Mouse (Mus musculus) cerebellum, adult 9-10 months (tissue): ENCODE measurements around the gene Irf8.
"Not testable (repeated sequence)": the region's sequence is repeated elsewhere in the genome, so short reads cannot be mapped to it uniquely, and the experiment has no call there.

Source experiments
- DNase-seq: peaks from one replicate; pipeline ENCODE4 v3.0.0; 2022

The Irf8 gene

DNA sequence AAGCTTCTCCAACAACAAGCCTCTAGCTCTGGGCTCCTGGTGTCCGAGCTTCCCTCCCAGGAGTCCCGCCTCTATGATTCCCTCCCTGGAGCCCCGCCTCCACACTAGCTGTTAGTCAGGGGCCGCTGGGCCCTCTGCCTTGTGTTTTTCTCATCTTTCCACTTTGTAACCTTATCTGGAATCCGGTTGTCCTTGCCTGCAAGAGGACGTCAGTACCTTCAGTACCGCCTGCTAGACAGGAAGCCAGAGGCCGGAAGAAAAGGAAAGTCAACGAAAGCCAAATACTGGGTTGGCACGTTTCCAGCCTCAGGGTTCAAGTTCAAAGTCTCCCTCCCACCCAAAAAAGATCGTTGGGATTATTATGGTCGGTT lies 15.9 kb downstream of the Irf8 start:
- DNase-seq: no peak

DNA sequence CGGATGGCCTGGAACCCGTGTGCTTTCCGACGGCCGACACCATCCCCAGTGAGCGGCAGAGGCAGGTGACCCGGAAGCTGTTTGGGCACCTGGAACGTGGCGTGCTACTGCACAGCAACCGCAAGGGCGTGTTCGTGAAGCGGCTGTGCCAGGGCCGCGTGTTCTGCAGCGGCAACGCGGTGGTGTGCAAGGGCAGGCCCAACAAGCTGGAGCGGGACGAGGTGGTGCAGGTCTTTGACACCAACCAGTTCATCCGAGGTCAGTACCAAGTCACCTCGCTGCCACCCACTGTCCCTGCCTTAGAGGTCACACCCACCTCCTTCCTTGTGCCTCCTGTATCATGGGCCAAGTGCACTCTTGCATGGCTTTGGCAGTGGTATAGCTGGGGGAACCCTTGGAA lies 17.3 kb downstream of the Irf8 start:
- DNase-seq: no peak

DNA sequence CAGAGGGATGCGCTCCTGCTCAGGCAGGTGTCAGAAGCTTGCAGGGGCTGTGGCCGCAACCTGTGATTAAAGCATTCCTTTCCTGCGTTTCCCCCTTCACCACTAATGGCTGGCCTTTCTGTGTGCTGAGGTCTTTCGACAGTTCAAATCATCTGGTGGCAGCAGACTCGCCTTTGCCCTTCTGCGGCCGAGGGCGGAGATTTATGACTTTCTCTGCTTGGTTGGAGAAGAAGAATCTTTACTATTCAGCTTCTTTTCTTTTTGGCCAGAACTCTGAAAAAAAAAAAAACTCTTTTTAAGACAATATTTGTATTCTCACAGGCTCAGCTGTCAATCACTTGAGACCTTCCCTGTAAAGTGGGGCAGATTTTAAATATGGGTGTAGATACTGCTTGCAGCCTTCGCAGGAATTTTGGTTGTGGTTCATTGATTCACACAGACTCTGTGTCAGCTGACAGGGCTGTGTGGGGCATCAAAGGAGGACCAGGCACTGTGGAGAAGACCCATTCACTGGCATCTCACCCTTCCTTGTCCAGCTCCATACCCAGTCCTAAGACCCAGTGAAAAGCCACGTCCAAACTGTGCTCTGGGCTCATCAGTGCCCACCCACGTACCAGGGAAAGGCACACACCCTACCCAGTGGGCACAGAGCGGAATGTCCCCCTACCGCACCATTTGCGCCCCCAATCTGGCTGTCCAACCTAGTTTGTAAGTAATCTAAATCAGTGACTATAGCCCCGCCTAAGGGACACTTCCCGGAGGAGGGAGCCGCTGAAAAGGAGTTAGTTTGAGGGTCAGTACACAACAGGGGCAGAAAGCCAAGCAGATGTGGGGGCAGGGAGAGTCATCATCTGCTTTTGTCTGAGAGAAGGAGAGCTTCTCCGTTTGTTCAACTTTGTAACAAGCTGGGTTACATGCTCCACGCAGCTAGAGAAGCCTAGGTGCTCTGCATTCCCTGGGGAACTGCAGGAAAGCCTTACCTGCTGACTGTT lies 19.4 kb downstream of the Irf8 start:
- no peak for DNase-seq

DNA sequence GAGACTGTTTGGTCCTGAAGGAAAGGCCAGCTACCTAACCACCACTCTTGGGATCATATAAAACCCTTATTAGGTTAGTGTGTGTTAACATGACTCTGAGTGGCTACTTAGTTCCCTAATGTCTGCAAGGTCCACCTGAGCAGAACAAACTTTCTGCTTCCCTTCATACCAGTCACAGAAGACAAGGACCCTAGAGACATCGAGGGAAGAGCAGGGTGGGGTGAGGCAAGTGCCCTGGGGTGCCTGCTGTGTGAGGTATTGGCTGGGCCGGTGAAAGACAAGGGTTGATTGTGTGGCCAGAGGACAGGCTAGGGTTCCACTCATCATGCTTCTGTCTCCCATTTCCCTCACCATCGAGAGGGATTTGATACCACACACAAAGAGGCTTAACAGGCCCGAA lies 21.8 kb downstream of the Irf8 start:
- DNase-seq: no peak

DNA sequence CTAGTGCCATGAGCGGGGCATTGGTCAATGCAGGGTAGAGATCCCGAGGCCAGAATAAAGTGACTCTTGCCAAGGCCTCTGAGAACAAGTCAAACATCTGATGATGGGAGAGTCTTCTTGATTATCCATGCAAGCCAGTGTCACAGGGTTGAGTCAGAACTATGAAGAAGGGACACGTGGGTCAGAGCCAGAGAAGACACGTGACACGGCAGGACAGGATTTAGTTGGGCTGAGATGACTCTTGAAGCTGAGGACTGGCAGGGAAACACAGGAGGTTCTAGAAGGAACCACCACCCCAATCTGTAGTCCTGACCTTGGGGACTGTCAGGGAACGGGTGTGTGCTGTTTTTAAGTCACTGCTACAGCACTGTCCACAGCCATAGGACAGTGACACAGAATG lies 23.7 kb downstream of the Irf8 start:
- DNase-seq: no peak

DNA sequence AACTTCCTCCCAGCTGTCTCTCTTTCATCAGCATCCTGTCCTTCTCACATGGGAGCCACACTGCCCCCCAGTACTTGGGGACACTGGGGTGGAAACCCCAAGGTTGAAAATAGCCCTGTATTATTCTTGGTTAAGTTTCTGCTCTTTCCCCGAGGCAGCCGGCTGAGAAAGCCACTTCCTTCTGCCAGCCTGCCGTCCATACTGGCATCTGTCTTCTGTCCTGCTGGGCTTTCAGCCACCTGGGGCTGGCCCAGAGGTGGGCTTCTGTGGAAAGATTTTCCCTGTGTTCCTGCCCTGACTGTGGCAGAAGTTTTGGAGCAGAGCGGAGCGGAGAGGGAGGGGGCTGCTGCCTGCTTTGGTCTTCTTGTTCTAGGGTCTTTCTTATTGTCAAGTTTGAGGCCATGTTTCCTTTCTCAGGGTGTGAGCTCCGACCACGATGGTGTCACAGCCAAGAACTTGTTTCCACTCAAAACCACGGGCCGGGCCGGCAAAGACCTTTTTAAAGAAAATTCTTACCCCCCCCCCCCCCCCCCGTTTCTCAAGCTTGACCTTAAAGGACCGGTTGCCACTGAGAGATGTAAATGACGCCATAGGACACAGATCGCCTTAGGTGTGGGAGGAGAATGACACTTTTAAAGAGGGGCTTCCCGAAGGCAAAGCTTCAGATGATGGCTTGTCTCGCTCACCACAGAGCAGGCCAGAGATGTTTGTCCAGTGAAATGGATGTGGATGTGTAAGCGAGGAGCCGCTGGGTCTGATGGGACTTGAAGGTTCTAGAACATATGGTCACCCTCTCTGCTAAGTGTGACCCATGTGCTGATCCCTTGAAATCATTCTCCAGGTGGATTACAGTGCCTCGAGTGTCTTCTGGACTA lies 24.4 kb downstream of the Irf8 start:
- no peak for DNase-seq

DNA sequence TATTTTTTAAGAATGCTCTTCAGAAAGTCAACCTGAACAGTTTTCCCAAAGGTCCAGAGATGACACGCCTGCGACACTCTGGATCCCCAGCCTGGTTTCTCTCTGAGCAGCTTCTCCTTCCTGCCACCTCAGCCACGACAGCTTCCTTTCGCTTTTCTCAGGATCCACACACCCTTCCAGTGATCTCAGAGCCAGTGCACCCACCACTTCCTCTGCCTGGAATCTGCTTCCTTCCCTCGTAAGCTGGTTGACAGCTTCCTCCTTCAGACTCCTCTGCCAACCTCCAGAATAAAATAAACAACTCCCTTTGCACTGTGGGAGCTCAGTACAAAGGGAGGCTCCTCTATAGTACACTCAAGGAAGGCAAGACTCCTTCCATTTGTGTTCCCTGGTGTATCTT lies 27.1 kb downstream of the Irf8 start:
- no peak for DNase-seq

DNA sequence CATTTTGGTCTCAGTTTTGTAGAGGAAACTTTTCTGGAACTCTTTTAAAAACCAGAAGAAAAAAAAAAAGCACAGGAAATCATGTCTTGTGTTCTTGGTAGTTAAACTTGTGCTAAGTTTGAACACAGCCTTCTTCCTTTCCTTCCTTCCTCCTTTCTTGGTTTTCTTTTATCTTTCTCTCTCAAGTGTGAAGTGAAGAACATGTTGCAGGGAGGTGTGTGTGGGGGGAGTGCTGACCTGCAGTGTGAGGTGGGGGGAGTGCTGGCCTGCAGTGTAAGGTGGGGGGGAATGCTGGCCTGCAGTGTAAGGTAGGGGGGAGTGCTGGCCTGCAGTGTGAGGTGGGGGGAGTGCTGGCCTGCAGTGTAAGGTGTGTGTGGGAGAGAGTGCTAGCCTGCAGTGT lies 28.5 kb downstream of the Irf8 start:
- no peak for DNase-seq

DNA sequence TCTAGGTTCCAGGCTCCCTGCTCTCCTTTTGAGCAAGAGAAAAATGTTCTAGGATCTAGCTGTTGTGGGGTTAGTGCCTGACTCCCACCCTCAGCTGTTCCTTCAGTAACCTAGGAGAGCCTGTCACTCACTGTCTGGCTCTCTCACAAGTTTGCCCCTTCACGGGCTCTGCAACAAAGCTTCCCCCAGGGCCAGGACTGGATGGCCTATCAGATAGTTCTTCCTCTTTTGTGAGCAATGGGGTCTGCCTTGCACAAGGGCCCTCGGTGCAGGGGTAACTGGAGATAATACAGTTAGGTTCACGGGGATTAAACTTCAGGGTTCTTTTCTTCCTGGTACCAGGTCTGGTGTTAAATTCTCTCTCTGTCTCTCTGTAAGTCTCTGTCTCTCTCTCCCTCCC lies 30.5 kb downstream of the Irf8 start:
- DNase-seq: no peak

DNA sequence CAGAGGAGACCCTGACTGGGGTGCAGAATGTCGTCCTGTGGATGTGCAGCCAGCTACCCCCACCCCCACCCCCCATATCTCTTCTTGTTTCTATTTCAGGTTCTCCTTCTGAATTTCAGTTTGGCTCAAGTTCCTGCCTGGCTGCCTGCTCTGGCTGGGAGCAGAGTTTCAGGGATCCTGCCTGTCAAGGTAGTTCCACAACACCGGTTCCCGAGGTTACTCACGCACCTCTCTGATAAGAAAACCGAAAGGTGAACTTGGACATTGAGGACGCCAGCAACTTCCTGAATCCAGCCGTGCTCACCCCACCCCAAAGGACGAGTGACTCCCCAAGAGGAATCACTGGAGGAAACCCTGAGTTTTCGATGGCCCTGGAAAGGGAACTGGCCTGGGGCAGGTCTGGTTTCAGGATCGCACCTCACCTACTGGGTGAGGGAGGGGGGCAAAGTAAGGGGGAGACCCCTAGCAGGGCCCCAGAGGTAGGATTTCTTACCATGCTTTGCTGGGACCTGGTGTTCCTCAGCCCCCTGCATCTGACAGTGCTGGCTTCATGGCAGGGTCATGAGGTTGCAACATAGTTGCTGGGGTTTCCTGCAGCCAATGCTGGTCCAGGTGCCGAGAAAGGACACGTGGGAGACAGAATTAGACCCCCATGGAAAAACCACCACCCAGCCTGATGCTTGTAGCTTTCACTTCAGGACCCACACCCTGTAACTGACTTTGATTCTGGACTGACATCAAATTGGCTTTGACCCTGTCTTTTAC lies 32.5 kb downstream of the Irf8 start:
- DNase-seq: no peak

DNA sequence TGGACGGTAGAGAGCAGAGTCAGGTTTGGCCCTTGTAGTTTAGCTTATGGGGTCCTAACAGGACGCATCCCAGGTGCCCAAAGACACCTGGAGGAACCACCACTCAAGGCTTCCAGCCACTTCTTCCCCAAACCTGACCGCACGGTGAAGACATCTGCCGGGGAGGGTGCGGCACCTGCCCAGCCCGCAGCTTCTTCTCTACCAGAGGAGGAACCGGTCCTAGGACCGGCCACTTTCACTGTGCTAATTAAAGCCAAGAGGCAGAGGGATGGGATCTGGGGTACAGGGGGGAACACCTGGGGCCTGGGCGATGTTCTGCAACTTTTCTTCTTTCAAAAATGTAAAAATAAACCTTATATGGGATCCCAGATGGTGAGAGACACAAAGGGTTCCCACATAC lies 41.0 kb downstream of the Irf8 start:
- DNase-seq: no peak

DNA sequence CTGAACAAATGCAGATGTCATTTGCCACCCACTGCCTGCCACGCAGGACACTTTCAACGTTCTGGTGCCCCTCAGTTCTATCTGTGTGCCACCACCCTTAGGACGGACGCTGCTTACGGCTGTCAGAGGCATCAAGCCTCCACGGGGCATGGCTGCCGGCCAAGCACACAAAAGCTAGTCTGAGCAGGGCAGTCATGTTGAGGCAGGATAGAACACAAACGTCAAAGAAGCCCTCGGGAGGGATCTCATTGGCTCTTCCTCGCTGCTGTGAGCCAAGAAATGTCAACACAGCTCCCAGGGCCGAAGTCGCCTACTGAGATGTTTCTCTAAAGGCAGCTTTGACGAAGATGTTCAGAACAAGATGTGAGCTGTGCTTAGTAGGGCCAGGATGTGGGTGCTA lies 41.6 kb downstream of the Irf8 start:
- DNase-seq: no peak

DNA sequence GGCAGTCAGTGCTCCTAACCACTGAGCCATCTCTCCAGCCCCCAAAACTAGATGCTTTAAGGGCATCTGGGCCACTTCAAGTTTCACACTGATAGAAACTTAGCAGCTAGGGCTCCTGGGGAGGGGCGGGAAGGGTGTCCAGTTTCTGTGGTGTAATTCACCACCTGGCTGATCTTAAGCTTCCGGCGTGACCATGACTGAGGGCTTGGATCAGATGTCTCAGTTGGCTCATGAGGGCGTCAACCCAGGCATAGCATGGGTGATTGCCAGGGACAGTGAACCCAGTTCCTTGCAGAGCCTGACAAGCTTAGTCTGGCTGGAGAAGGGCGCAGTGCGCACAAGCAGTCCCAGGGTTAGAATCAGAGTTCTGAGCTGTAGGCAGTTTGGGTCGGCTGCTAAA lies 42.9 kb downstream of the Irf8 start:
- DNase-seq: no peak

DNA sequence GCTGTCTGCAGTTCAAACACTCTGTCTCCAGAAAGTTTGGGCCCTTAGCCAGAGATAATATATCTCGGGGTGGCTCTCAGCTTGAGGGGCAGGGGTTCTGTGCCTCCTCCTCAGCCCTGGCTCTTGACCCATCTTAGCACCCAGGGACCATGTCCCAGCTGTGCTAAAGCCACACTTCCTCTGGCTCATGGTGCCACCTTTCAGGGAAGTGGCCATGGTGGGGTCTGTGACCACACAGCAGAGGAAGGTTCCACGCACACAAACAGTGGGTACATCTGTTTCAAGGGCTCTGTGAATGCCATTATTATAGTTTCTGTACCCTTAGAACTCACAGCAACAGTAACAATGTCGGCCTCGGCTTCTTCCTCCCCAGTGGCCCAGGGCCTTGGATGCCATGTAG lies 47.6 kb downstream of the Irf8 start:
- DNase-seq: no peak

DNA sequence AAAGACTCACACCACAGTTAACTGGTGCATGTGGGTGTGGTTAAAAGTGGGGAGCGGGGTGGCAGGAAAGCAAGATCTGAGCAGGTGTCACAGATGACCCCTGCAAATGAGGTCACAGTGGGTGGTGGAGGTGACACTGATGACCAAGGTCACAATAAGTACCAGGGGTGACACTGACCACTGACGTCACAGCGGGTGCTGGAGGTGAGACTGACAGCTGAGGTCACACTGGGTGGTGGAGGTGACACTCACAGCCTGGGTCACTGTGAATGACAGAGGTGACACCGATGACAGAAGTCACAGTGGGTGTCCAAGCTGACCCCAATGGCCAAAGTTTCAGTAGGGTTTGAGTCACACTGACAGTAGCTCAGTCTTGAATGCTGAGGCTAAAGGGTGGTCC lies 50.6 kb downstream of the Irf8 start:
- no peak for DNase-seq

DNA sequence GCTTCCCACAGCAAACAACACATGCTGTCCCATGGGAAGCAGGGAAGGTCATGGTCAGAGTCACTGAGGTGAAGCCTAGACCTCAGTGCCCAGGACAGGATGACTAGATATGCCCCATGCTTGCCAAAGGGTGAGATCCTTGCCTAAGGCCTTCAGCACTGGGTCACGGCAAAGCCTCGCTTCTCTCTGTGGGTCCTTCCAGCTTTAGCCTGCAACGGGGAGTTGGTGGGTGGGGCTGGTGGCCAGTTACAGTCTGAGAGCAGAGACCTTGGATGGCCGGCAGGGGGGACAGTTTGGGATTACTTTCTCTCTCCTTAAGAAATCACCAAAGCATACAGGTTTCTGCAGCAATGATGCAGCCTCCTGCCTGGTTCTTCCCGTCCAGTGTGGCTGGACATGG lies 51.5 kb downstream of the Irf8 start:
- DNase-seq: no peak

DNA sequence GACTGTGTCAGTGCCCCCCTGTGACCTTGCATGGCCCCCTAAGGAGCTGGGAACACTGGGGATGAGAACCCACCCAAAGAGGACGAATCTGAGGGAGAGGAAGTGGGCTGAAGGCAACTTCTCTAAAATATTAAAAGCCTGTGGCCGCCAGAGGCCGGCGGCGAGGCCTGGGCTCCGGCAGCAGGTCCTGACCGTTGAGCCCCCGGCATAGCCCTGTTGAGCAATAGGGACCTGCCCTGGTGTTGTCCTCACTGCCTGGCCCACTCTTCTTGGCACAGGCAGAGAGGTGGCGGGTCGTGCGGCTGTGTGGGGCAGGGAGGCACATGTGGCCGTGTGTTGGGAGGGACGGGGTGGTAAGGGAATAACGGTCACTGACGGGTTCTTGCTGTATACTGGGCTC lies 56.6 kb downstream of the Irf8 start:
- no peak for DNase-seq

DNA sequence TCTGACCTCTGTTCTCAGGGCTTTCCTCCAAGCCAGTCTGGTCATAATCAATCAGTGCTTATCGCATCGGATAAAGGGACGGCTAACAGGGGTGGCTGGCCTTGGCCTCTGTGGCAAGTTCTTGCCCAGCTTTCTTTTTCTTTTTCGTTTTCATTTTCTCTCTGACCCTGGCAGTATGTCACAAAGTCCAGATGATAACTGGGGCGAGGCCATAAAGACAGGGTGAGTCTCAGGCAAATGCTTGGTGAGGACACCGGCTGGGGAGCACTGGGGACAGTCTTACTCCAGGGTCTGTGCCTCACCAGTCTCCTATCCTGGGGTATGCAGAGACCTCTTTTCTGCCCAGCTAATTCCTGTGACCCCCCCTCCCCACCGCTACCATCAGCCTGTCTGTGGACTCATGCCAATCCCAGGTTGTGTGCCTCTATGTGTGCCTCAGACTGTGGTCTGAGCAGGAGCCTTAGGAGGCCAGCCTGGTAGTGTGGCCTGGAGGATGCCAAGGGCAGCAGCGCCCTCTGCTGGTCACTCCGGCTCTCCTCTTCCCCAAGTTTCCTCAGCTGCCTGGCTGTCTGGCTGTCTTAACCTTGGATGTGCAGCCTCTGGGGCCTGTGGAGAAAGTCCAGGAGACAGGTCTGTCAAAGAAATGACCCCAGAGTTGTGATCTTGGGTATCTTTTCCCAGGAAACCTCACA lies 59.9 kb downstream of the Irf8 start:
- DNase-seq: peak; percentile 34

DNA sequence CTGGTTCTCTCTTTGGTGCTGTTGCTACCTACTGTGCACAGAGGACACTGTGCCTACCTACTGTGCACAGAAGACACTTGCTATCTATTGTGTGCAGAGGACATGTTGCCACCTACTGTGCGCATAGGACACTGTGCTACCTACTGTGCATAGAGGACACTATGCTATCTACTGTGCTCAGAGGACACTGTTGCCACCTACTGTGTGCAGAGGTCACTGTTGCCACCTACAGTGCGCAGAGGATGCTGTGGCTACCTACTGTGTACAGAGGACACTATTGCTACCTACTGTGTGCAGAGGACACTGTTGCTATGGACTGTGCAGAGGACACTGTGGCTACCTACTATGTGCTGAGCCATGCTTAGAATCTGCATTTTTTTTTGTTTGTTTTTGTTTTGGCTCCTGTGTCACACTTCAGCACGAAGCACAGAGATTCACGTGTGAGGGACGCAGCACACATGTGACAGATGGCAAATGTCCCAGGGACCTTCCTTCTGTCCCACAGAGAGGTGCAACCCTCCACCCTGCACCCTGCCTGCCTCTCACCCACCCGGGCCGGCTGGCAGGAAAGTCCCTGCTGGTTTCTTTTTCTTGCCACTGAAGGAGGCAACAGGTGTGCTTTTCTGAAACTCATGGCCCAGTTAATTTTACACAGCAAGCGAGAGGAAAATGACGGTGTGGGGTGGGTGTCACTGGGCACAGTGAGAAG lies 61.0 kb downstream of the Irf8 start:
- DNase-seq: no peak

DNA sequence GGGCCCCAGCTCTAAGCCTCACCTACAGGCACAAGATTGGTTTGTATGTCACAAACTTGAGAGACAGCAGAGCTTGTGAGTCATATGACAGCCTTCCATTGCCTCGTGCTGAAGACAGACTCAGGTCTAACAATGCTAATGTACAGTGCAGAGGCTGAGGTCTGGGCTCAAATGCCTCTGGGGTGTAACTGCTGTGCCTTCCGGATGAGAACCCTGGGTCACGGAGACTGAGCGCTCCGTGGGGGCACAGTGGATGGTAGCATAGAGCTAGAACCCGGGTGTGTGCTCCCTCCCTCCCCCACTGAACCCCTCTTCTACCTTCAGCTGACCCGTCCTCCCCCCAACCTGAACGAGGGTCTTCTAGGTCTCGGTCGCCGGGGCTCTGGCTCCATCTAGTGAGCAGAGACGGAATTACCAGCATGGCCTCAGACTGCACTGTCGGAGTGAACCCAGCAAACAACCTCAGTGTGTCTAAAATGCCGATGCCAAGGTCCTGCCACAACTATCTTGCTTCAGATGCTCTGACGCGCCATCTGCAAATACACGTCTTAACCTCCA lies 64.2 kb downstream of the Irf8 start:
- no peak for DNase-seq

DNA sequence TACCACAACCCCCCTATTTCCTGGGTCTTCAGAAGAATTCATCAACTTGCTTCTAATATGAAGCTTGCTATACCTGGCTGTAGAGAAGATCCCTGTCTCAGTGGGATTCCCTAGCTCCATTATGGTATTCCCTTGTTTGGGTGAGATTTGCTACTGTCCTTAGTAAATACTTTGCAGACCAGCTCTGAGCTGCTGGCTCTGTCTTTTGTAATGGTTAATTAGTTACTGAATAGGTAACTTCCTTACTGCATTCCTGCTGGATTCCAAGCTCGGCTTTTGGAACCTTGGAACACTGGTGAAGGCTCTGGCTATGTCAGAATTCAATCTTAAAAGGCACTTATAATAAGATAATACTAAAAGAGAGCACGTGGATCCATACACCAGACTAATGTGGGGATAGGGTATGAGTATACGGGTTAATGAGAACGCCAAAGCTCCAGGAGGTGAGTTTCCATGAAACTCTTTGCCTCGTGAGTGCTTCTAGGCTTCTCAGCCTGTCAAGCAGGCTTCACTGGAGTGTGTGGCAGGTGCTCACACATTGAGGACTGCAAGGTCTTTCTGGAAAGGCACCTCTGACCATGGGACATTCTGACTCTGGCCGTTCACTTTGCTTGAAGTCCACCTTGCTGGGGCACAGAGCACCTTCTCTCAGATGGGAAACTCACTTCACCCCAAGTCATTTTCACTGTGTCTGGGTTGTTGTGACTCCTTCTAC lies 67.7 kb downstream of the Irf8 start:
- not testable (repeated sequence) for DNase-seq
